Mouse (Mus musculus) neural tube, embryonic 15.5 days (tissue): ENCODE measurements around the gene Col8a1. TPM values are rescaled to one million over a fixed set of nuclear protein-coding genes. Genes with fewer than 3 reads are reported as not detected.

ENCODE experiments used
- ATAC-seq: fragments of 200-750 bp; cut with Nextera tagmentation; 2 replicates; pipeline ENCODE4 v1.8.0; 2017; ENCODE audit warnings: mild to moderate bottlenecking, moderate TSS enrichment, moderate library complexity; ENCODE audit not compliant: low FRiP score
- H3K27ac ChIP-seq: fragments of 300-500 bp; sonication (generic); replicated peaks from 2 replicates; pipeline ENCODE4 v1.5.1; 2015; ENCODE audit warnings: mild to moderate bottlenecking, inconsistent platforms
- H3K27me3 ChIP-seq: fragments of 300-500 bp; sonication (generic); replicated peaks from 2 replicates; pipeline ENCODE4 v1.6.1; 2015; ENCODE audit warnings: inconsistent platforms
- H3K36me3 ChIP-seq: fragments of 300-500 bp; sonication (generic); 2 replicates; pipeline ENCODE4 v1.6.1; 2015; ENCODE audit warnings: inconsistent platforms
- H3K4me1 ChIP-seq: fragments of 300-500 bp; sonication (generic); 2 replicates; pipeline ENCODE4 v1.6.1; 2015; ENCODE audit warnings: inconsistent platforms
- H3K4me2 ChIP-seq: fragments of 300-500 bp; sonication (generic); 2 replicates; pipeline ENCODE4 v1.6.1; 2015; ENCODE audit warnings: inconsistent platforms, mild to moderate bottlenecking, moderate library complexity
- H3K4me3 ChIP-seq: fragments of 300-500 bp; sonication (generic); replicated peaks from 2 replicates; pipeline ENCODE4 v1.5.1; 2015; ENCODE audit warnings: mild to moderate bottlenecking, inconsistent platforms
- H3K9ac ChIP-seq: fragments of 300-500 bp; sonication (generic); replicated peaks from 2 replicates; pipeline ENCODE4 v1.6.1; 2015; ENCODE audit warnings: mild to moderate bottlenecking, inconsistent platforms
- H3K9me3 ChIP-seq: fragments of 300-500 bp; sonication (generic); replicated peaks from 2 replicates; pipeline ENCODE4 v1.6.1; 2016; ENCODE audit warnings: inconsistent platforms
- WGBS: fragments of 180-500 bp; shearing (Covaris S2); methylation state at CpG from one replicate; pipeline ENCODE4 v1.1.7; 2015; ENCODE audit warnings: mixed read lengths; 5-methylcytosine and 5-hydroxymethylcytosine counted together
- polyA plus RNA-seq: library from polyadenylated mRNA; unstranded; fragments of >200 nt; fragmentation: Nextera tagmentation; extraction: Ambion mirVana; gene quantifications from 2 replicates; pipeline ENCODE4 v1.2.1, GENCODE M21; 2015

Col8a1 gene
- polyA plus RNA-seq, 1 experiment from 2014 or later, result 11.8 TPM

GRCm38 (mm10) chr16:57585201-57585600, 169.3 kb downstream of the Col8a1 start:
- Histone ChIP-seq H3K4me2 (no peak overlapping the region), H3K4me3 (no peak overlapping the region), H3K9me3 (no peaks in the 10 kb centered on the region), H3K27me3 (no peaks in the 10 kb centered on the region), H3K36me3 (no peaks in the 10 kb centered on the region), H3K27ac (no peak overlapping the region), H3K9ac (no peak overlapping the region), H3K4me1 (no peaks in the 10 kb centered on the region)
- ATAC-seq, result no peak
- 48% methylated on average over 3 of the region's 3 CpGs for WGBS

GRCm38 (mm10) chr16:57582008-57582407, 172.5 kb downstream of the Col8a1 start:
- no peaks in the 10 kb centered on the region for H3K4me1 ChIP-seq
- no peak overlapping the region for H3K9ac ChIP-seq
- H3K4me2 ChIP-seq, result no peak overlapping the region
- no peaks in the 10 kb centered on the region for H3K9me3 ChIP-seq
- no peak overlapping the region for H3K4me3 ChIP-seq
- no peaks in the 10 kb centered on the region for H3K36me3 ChIP-seq
- ATAC-seq, result no peak
- no peak overlapping the region for H3K27ac ChIP-seq
- no peaks in the 10 kb centered on the region for H3K27me3 ChIP-seq
- 86% methylated on average over 2 of the region's 2 CpGs for WGBS

- no peaks in the 10 kb centered on the region for H3K9me3 ChIP-seq
- H3K27ac ChIP-seq, result no peak overlapping the region
- H3K4me1 ChIP-seq, result no peaks in the 10 kb centered on the region
- no peak overlapping the region for H3K4me2 ChIP-seq
- H3K9ac ChIP-seq, result no peak overlapping the region
- no peaks in the 10 kb centered on the region for H3K36me3 ChIP-seq
- 78% methylated on average over 7 of the region's 7 CpGs for WGBS
- no peak for ATAC-seq
- no peak overlapping the region for H3K4me3 ChIP-seq
- no peaks in the 10 kb centered on the region for H3K27me3 ChIP-seq
These were observed 174.5 kb downstream of the Col8a1 start for GRCm38 (mm10) chr16:57580041-57580440.

- Histone ChIP-seq H3K9me3 (no peaks in the 10 kb centered on the region), H3K9ac (no peak overlapping the region), H3K4me1 (no peaks in the 10 kb centered on the region), H3K36me3 (no peaks in the 10 kb centered on the region), H3K4me2 (no peak overlapping the region), H3K4me3 (no peak overlapping the region), H3K27me3 (no peaks in the 10 kb centered on the region), H3K27ac (no peak overlapping the region)
- ATAC-seq, result no peak
- WGBS, result 97% methylated on average over 1 of the region's 1 CpGs
These were observed 177.0 kb downstream of the Col8a1 start for GRCm38 (mm10) chr16:57577519-57577918.

GRCm38 (mm10) chr16:57575764-57576388, 178.7 kb downstream of the Col8a1 start:
- no peak for ATAC-seq
- no peak overlapping the region for H3K27ac ChIP-seq
- no peak overlapping the region for H3K4me2 ChIP-seq
- H3K4me3 ChIP-seq, result no peak overlapping the region
- 97% methylated on average over 1 of the region's 1 CpGs for WGBS
- H3K27me3 ChIP-seq, result no peaks in the 10 kb centered on the region
- no peaks in the 10 kb centered on the region for H3K36me3 ChIP-seq
- H3K9me3 ChIP-seq, result no peaks in the 10 kb centered on the region
- no peaks in the 10 kb centered on the region for H3K4me1 ChIP-seq
- no peak overlapping the region for H3K9ac ChIP-seq

Other genes with a start within 250 kb of the Col8a1 start
- gene Cmss1, start 147.9 kb downstream of the Col8a1 start, polyA plus RNA-seq, result 40.0 and 43.7 TPM in 2 replicates